Mouse (Mus musculus) layer of hippocampus, postnatal 14 days (tissue): ENCODE measurements around the gene Gm20441. TPM values are rescaled to one million over a fixed set of nuclear protein-coding genes. Genes with fewer than 3 reads are reported as not detected.

Experiments
- DNase-seq, 2 experiments: peaks; one replicate each; pipeline ENCODE4 v3.0.0; 2021 to 2022; ENCODE audit warnings: low spot score in 2 of 2, mixed read lengths in 1 of 2
- long read RNA-seq, 2 experiments: library from polyadenylated mRNA; stranded (forward); transcript quantifications; one replicate each; pipeline ENCODE4 v2.0.0; 2021
- total RNA-seq, 2 experiments: library from RNA; stranded (reverse); gene quantifications; 2 replicates each; pipeline ENCODE4 v1.2.3; 2021

Gene Gm20441
- not detected for total RNA-seq
- long read RNA-seq, experiment 1 = 0 reads
- long read RNA-seq, experiment 2 = 0 reads

DNA sequence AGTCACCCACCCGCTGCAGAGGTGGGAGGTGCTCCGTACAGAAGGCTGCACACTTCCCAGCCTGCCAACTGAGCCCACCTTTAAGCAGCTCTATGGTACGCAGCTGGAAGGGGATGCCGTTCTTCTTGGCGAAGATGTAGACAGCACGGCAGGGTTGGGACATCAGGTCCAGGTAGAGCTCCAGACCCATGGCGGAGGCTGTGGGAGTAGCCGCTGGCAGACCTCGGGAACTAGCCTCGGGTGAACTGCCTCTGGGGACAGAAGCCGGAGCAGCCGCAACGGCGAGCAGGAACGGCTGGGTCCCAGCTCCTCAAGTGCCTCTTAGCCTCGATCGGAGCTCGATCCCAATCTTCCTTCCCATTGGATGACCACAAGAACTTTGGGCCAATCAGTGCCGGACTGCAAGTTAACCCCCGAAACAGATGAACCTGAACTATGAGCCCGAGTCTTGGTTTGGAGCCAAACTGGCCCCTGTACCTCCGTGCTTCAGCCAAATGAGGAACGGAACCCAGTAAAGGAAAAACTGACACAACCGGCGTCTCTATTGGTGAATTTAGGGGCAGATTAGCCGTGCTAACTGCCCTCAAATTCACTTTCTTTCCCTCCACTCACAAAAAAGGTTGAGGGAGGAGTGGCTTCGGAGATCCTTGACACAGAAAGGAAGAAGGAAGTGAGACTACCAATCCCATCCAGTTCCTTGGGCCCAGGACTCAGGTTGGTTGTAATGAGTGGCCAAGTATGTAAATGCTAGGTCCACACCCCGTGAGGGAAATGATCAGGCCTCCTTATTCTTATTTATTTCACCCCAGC, at the start of gene Gm20441, which contains the start of gene Gstt3:
TSS of gene Gm20441 (minus strand) at position 186 of the 810 bp plus-strand sequence.
TSS of gene Gstt3 (minus strand) at position 646 of the 810 bp plus-strand sequence.
- DNase-seq = peak in 1 of 2 experiments; percentile 8

DNA sequence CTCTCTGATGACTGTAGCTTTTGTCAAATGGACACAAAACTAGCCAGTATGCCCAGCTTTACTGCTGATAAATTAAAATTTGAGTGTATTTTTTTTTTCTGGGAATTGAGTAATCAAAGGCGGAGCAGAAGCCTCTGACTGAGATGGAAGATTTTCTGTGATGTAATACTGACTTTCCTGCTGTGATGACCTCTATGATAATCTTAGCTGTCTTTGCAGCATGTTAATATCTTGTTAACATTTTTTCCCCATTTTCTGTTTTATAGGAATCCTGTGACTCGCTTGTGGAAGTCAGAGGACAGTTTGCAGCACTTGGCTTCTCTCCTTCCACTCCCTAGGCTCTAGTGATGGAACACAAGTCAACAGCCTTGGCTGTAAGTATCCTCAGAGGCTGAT, 49.5 kb upstream of the Gm20441 start:
- DNase-seq = no peak

DNA sequence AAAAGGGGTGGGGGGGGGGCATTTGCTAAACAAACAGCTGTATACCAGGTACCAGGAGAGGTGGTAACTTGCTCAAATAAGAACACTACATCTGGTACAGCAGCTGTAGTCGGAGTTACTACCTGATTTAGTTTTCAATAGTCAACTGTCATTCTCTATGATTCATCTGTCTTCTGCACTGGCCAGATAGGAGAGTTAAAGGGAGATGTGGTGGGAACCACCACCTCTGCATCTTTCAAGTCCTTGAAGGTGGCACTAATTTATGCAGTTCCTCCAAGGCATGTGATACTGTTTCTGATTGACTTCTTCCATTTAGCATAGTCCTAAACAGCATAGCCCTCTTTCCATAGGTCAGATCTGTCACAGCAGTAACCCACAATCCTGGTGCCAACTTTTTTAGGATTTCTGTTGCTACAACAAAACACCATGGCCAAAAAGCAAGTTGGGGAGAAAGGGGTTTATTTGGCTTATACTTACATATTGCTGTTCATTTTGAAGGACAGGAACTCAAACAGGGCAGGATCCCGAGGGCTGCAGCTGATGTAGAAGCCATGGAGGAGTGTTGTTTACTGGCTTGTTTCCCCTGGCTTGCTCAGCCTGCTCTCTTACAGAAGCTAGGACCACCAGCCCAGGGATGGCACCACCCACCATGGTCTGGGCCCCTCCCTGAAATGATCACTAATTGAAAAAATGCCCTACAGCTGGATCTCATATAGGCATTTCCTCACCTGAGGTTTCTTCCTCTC, 48.9 kb upstream of the Gm20441 start:
- DNase-seq = no peak

DNA sequence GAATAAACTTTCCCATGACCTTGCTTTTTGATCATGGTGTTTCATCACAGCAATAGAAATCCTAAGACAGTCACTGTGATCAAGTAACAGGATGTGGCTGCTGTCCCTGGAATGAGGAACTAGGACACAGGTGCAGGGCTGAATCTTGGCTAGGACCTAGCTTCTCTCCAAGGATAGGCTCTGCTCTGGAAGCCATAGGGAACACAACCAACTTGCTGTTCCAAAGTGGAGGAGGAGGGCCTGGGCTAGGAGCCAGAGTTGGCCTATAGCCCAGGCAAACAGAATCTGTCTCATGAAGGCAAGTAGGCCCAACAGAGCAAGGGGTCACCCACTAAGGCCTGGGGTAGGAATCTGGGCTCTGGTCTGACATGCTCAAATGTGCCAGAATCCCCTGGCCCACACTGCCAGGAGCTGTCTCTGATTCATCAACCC, 47.8 kb upstream of the Gm20441 start:
- peak; percentile 25 to 81 for DNase-seq

DNA sequence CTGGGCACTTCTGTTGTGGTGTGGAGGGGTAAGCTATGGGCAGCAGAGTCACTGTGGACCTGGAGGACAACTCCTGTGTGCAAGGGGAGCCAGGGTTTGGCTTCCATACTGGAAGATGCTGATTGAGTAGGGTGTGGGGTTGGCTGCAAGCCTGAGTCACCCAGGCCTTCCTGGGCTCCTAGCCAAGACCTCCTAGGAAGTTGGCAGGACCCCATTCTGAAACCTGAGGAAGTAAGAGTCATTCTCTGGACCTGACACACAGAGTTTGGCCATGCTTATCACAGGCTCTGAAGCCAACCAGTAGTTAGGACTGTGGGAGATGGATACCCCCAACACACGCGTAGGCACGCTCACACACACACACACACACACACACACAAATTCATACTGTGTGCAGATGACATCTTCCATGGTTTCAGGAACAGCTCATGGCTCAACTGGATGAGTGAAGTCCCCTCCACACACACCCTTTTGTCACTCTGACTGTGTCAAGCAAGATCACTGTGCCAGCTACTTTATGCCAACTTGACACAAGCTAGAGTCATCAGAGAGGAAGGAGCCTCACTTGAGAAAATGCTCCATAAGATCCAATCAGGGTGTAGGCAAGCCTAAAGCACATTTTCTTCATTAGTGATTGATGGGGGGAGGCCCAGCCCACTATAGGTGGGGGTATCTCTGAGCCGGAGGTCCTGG, 47.1 kb upstream of the Gm20441 start:
- DNase-seq = peak in 1 of 2 experiments; percentile 40

DNA sequence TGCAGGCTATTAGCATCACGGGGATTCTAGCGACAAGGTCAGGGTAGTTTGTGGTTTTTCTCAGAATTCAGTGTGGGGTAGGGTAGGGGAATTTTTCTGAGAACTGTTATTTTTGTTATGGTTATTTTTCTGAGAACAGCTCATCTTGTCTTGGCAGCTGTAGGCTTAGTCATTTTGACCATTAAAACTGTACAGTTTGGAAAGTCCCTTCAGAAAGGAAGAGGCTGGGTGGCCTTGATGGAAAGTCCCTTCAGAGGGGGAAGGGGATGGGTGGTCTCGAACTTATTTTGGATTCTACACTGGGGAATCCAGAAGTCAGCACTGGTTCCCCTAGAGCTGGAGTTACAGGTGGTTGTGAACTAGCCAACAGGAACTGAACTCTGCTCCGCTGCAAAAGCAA, 43.8 kb upstream of the Gm20441 start:
- no peak for DNase-seq

DNA sequence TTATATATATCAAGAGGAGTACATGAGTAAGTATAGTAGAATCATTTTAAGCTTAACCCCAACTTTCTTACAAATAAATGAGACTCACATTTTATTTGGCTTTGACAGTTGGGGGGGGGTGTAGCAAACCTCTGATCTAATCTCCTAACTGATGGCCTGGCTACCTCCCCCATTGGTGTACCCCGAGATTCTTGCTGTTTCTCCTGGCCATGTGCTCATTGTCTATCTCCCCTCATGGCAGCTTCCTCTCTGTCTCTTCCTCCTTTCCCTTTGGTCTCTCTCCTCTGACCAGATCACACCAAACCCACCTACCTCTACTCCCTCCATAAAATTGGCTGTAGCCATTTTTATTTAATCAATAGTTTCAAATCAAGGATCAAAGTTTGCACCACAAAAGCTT, 43.0 kb upstream of the Gm20441 start:
- DNase-seq = no peak

DNA sequence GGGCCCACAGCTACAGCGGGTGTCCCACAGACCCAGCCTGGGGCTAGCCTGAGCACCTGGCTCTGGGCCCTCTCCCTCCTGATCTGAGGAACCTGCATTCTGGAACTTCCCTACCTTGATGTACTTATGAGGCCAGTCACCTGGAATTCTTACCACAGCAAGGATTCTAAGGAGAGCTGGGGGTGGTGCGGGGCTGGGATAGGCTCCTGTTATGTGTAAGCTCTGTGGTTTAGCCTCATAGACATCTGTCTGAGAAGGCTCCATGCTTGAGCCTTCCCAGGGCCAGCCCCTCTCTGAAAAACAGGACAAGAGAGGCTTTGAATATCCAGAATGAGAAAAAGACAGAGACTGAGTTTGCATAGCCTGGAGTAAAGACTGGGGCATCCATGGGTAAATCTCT, 41.7 kb upstream of the Gm20441 start, which contains the start of gene Gstt4:
TSS of gene Gstt4 (minus strand) at position 101 of the 400 bp plus-strand sequence.
- DNase-seq = no peak

DNA sequence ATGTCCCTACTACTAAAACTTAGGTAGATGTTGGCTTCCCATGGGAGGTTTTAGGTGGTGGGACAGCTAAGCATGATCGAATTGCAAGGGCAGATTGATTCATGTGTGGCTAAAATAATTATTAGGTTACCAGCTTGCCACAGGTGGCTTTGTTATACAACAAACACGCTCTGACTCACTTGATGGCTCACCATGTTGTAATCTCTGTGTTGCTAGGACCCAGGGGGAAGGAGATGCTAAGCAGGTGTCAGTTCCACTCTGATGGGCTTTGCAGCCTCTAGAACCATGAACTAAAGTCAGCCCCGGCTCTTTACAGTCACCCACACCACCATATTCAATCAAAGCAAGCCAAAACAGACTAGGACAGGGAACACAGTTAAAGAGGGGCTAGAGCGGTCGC, 39.1 kb upstream of the Gm20441 start:
- no peak for DNase-seq

DNA sequence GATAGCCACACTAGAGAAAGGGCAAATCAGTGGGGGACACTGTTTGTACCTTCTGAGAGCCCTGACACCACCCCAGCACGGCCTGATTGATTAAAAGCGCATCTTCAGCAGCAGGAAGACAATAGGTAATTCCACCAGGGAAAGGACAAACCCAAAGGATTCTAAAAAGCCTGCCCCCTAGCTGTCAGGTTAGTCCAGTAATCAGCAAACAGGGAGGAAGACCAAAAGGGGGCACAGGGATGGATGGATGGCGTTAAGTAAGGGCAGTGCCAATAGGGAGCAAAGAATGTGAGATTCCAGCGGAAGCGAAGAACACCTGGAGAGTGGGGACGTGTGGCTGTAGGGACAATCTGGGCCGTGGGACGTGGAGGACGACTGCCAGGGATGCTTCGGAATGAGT, 37.9 kb upstream of the Gm20441 start:
- no peak for DNase-seq

DNA sequence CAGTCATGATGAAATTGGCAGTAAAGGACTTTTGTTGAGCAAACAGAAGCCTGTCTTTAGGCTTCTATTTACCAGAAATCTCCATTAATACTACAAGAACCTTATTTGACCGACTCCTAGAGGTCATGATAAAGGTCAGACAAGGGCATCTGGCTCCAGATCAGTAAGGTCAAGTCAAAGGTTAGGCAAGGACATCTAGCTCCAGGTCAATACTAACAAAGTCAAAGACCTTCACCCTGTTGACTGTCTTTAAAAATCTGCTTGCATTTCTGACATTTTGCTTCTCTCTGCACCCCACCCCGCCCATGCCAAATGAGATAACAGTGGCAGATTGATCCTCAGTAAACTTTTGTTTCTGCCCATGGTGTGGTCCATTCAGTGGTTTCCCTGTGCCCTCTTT, 23.5 kb upstream of the Gm20441 start:
- no peak for DNase-seq

DNA sequence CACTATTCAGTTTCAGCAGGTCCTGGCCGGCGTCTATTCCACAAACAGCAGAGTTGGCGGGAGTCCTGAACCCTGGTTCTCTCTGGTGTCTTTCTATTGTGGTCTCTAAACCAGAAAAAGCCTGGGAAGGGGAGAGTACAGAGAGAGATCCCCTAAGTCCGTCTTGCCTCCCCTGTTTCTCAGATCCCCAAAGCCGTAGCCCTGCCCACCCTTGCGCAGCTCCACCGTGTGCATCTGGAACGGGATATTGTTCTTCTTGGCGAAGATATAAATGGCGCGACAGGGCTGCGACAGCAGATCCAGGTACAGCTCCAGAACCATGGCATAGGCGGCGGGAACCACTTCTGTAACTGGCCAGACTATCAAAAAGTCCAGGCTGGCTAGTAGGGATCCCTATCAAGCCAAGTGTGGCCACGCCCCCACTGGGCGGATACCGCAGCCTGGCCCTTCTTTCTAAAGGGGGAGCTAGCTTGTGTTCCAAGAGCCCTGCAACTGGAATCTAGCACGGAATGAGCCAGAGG, 17.5 kb upstream of the Gm20441 start, which contains the start of gene Gstt1:
TSS of gene Gstt1 (minus strand) at position 409 of the 521 bp plus-strand sequence.
- DNase-seq = peak in 1 of 2 experiments; percentile 9

DNA sequence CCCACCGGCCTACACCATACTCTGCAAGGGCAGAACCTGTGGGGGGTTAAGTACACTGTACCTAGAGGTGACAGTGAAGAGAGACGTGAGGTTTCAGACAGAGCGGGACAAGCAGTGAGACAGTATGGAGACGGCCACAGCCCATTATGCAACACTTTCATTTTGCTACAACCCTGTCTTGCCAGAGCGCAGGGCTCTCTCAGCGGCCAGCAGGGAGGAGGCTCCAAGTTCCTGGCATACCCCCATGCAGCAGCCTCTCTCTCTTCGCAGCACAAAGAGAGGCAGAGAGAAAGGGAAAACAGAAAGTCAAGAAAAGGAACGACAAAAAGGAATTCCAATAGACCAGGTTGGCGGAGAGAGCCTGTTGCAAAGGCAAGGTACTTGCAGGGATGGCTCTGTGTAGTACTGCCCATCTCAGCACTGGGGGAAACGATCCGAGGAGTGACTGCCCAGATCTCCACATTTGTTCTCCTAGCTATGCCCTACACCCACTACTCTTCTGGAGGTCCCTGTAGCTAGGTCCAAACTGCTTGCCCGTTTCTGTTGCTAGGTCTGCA, 16.9 kb upstream of the Gm20441 start:
- DNase-seq = peak; percentile 9 to 39

DNA sequence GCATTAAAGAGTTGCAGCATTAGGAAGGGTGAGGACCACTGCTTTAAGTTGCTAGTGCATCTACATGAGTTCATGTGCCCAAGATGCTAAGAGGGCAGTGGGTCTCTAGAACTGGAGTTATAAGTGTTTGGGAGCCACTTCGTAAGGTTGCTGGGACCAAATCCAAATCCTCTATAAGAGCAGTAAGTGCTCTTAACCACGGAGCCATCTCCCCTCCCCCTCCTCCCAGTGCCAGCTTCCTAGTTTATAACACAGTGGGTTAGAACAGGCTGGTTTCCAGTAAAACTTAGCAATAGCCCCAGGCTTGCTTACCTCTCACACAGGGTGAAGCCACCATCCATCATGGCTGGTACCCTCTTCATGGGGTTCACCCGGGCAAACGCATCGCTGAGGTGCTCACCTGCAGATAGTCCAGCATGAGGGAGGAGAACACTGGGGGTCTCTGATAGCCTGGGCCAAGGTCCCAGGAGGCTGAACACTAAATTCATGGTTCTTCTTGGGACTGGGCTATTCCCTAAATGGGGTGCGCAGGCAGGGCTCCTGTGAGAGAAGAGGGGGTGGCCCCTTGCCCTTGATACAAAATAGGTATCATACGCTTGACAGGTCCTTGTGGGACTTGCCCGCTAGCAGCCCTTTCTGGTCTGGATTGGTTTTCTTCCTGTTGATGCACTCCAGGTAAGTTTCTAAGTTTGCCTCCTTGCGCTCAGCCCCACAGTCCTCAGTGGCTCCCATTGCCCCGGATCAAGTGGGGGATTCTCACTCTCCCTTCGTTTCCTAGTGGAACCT, 16.2 kb upstream of the Gm20441 start:
- no peak for DNase-seq

DNA sequence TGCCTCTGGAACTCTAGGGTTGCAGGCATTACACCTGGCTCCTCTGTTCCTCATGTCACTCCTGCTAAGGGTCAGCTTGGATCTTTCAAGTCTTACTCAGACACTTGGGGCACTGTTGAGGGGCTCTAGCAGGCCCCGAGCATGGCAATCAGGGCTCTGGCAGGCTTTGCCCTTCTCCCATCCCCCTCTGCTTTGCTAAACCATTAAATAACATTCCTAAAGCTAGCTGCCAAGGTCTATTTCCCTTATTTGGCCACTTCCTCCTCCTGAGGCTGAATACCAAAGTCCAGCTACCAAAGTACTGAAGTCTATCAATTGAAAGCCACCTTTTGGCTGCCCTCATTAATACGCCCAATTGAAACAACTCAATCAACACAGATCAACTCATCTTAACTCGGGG, 14.1 kb upstream of the Gm20441 start:
- DNase-seq = no peak

DNA sequence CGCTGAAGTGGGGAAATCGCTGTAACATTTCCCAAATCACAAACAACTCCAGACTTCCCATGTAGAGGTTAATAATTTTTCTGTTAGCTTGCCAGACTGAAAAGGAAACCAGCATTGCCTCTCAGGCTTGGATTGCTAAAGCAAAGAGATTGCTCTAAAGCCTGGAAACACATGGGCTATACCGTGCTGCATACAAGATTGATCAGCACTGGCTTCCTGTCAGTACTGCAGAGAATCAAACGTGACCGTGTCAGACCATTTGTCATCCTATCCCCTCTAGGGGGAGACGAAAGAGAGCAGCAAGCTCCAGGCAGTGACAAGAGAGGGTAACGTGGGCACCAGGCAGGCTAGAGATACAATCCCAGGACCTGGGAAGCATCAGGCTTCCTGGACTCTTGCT, 10.0 kb upstream of the Gm20441 start:
- DNase-seq = no peak

DNA sequence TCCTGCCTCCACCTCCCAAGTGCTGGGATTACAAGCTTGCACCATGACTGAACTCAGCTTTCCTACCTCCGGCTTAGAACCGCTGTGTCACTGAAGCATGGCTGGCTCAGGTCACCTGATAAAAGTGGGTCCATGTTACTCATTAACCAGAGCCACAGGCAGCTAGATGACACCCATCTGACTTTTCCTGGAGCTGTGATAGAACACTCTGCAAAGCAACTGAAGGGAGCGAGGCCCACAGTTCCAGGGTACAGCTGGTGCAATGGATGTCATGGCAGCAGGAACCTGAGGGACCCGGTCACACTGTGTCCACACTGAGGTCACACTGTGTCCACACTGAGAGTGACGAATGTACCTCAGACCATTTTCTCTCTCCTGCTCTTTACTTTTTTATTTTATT, 9.1 kb upstream of the Gm20441 start:
- DNase-seq = no peak

DNA sequence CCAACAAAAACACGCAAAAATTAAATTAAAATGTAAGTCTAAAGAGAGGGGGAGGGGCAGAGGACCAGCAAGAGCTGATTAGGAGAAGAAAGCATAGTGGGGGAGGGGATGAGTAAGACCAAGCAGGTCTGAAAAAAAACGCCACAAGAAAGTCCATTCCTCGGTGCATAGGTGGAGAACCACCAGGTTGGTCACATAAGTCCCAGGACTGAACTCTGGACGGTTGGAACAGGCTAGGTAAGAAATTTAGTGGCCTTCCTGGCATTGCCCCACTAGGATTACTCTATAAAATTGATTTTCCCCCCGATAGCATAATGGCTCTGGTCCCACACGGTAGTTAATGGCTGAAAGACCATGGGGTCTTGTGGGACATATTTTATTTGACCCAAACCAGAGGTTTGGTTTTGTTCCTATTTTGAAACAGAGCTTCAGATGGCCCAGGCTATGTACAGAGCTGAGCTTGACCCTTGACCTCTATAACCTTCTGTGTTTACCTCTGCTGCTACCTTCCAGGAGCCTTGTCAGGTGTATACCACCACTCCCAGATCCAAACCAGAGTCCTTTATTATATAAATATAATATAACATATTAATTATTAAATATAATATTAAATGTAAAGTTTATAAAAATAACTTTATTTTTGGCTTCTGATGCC, 8.5 kb upstream of the Gm20441 start:
- DNase-seq = no peak

DNA sequence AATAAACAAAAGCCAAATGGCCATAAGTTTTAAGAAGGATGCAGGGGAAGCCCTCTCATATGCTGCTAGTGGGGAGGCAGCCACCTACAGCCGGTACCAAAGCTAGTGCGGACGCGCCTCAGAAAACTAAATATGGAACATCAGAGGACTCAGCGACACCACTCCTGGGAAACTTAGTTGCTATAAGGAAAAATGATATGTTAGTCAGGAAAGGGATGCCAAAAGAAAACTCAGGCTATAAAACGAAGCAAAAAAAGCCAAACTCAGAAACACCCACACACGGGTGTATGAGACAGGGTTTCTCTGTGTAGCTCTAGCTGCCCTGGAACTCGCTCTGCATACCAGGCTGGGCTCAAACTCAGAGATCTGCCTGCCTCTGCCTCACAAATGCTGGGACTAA, 7.5 kb upstream of the Gm20441 start:
- no peak for DNase-seq

DNA sequence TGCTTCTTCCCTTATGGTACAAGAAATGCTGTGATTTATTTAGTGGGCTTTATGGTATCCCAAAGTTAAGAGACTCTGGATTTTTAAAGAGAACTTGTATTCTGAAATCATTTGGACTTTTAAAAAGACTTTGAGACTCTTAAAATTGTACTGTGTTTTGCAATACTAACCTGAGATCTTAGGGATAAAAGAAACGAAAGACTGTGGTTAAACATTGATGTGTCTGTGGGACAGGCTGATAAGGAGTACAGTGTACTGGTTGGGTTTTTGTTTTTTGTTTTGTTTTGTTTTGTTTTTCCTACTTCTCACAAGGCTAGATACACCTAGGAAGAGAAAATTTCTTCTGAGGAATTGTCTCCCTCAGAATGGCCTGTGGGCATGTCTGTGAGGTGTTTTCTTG, 4.7 kb upstream of the Gm20441 start:
- no peak for DNase-seq
